Mouse (Mus musculus): ENCODE results near the gene Stard3.

Gene Stard3

GRCm38 (mm10) chr11:98329081-98329959, 28.8 kb upstream of the Stard3 start, which contains the start of gene Neurod2:
Neurod2 (minus strand) TSS chr11:98329648.
- DNase-seq (ENCODE audit: inconsistent ontology term) = no peak

- DNase-seq (ENCODE audit: inconsistent ontology term) = no peak
Observed at GRCm38 (mm10) chr11:98329960-98330744, 28.0 kb upstream of the Stard3 start.

GRCm38 (mm10) chr11:98330745-98331204, 27.4 kb upstream of the Stard3 start:
- DNase-seq (ENCODE audit: inconsistent ontology term) = no peak

- DNase-seq (ENCODE audit: inconsistent ontology term) = no peak
Observed at GRCm38 (mm10) chr11:98331401-98331800, 26.8 kb upstream of the Stard3 start.

- DNase-seq (ENCODE audit: inconsistent ontology term) = no peak
Observed at GRCm38 (mm10) chr11:98332186-98332585, 26.0 kb upstream of the Stard3 start.

GRCm38 (mm10) chr11:98332841-98333240, 25.3 kb upstream of the Stard3 start:
- no peak for DNase-seq (ENCODE audit: inconsistent ontology term)

GRCm38 (mm10) chr11:98333263-98333696, 24.9 kb upstream of the Stard3 start:
- no peak for DNase-seq (ENCODE audit: inconsistent ontology term)

- DNase-seq (ENCODE audit: inconsistent ontology term) = no peak
Observed at GRCm38 (mm10) chr11:98333981-98334741, 24.0 kb upstream of the Stard3 start.

- no peak for DNase-seq (ENCODE audit: inconsistent ontology term)
Observed at GRCm38 (mm10) chr11:98335250-98335649, 22.9 kb upstream of the Stard3 start.

- DNase-seq (ENCODE audit: inconsistent ontology term) = no peak
Observed at GRCm38 (mm10) chr11:98336245-98337107, 21.7 kb upstream of the Stard3 start.

GRCm38 (mm10) chr11:98338507-98338961, 19.6 kb upstream of the Stard3 start:
- peak; percentile 61 for DNase-seq (ENCODE audit: inconsistent ontology term)

GRCm38 (mm10) chr11:98339071-98339501, 19.1 kb upstream of the Stard3 start:
- peak; percentile 80 for DNase-seq (ENCODE audit: inconsistent ontology term)

- DNase-seq (ENCODE audit: inconsistent ontology term) = no peak
Observed at GRCm38 (mm10) chr11:98339679-98340287, 18.4 kb upstream of the Stard3 start.

GRCm38 (mm10) chr11:98340597-98340996, 17.6 kb upstream of the Stard3 start:
- no peak for DNase-seq (ENCODE audit: inconsistent ontology term)

- no peak for DNase-seq (ENCODE audit: inconsistent ontology term)
Observed at GRCm38 (mm10) chr11:98341174-98341573, 17.0 kb upstream of the Stard3 start.

GRCm38 (mm10) chr11:98342000-98342945, 15.9 kb upstream of the Stard3 start:
- peak; percentile 84 for DNase-seq (ENCODE audit: inconsistent ontology term)

GRCm38 (mm10) chr11:98345253-98345652, 12.9 kb upstream of the Stard3 start:
- DNase-seq (ENCODE audit: inconsistent ontology term) = peak; percentile 54

GRCm38 (mm10) chr11:98346168-98346567, 12.0 kb upstream of the Stard3 start:
- DNase-seq (ENCODE audit: inconsistent ontology term) = no peak

Data from Muller cell, postnatal 12 days (primary cell).